Comparison of ENCODE assay signal across 17 mouse cellular contexts in genomic region chr17:83194491-83194890, GRCm38 (mm10). TPM values are rescaled to one million over a fixed set of nuclear protein-coding genes. Genes with fewer than 3 reads are reported as not detected.
"Had no signal": no experiment of that assay in that cellular context is flagged by ENCODE, and none has a peak within 500 bp of the region (broad histone marks: within the 10 kb centered on the region; RNA-seq: fewer than 3 reads in every experiment).

No protein-coding gene starts in this region.

- H3K4me3 ChIP-seq: kidney, embryonic 15.5 days; left cerebral cortex, adult 2 months; liver, embryonic 13.5 days; neural tube, embryonic 12.5 days; neural tube, embryonic 15.5 days had no signal

- H3K36me3 ChIP-seq: kidney, embryonic 15.5 days; liver, embryonic 13.5 days; neural tube, embryonic 12.5 days; neural tube, embryonic 15.5 days had no signal

- H3K27ac ChIP-seq: kidney, embryonic 15.5 days; left cerebral cortex, adult 2 months; liver, embryonic 13.5 days; neural tube, embryonic 12.5 days; neural tube, embryonic 15.5 days had no signal

- H3K4me2 ChIP-seq: kidney, embryonic 15.5 days; liver, embryonic 13.5 days; midbrain, embryonic 11.5 days; neural tube, embryonic 12.5 days; neural tube, embryonic 15.5 days had no signal

- H3K27me3 ChIP-seq: kidney, embryonic 15.5 days; liver, embryonic 13.5 days; neural tube, embryonic 12.5 days; neural tube, embryonic 15.5 days had no signal

- DNase-seq: kidney, adult 8-10 months; kidney, postnatal 10 days; kidney, postnatal 36 days; layer of hippocampus, adult 9-11 months; liver, embryonic 13.5 days; lung, adult 2 months; lung, postnatal 14 days; lung, postnatal 4 days; midbrain, embryonic 14.5 days; thymus, adult 18-20 months; thymus, postnatal 4 days had no signal

- H3K9me3 ChIP-seq: kidney, embryonic 15.5 days; liver, embryonic 13.5 days; neural tube, embryonic 12.5 days; neural tube, embryonic 15.5 days had no signal

- H3K9ac ChIP-seq: kidney, embryonic 15.5 days; liver, embryonic 13.5 days; neural tube, embryonic 12.5 days; neural tube, embryonic 15.5 days had no signal

RNA-seq across cellular contexts. Expression of gene Pkdcc, which starts 20.6 kb away (rescaled TPM):
- total RNA-seq: megakaryocyte-erythroid progenitor cell, adult 5-6 weeks had no signal
